ENCODE assay signal across 8 mouse cellular contexts in the genomic region with DNA sequence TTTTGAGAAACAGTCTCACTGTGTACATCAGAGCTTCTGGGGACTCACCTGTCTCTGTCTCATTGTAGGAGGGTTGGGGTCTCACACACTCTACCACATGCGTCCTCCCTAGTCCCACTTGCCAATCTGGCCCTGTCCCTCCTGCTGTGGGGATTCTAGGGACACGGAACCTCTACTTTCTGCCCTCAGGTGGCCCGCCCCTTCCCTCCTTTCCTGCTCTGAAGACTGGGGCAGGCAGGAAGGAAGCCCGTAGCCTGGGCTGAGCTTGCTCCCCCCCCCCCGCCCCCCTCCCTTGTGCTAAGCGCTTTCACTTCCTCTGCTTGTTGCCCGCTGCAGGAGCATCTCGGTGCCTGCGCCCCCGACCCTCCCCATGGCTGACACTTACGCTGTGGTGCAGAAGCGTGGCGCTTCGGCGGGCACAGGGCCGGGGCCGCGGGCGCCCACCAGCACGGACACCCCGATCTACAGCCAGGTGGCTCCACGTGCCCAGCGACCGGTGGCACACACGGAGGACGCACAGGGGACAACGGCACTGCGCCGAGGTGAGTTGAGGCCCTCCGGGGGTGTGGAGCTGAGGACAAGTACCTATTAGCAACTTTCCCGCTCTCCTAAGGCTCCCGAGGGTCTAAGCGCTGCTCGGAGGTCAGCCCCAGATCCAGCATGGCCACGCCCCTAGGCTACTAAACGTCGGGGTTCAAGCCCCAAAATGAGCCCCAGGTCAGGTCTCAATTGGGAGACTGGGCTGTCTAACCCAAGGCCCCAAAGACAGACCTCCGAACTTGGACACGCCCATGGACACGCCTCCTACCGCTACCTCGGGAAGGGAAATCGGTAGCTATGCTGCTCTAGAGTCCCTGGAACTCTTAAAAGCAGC. TPM values are rescaled to one million over a fixed set of nuclear protein-coding genes. Genes with fewer than 3 reads are reported as not detected.
A peak's percentile ranks its signal among the peaks of the same experiment; 100 is the strongest.
DNase-seq lines count a peak whose midpoint lies in the region; ATAC-seq and TF ChIP-seq lines count a peak whose summit lies in the region.

No protein-coding gene starts in this region.

- peak overlapping the region; percentile 75 for H3K9ac ChIP-seq in heart, adult 2 months (ENCODE audit: low read depth, low read length)
- peak overlapping the region; percentile 44 for H3K9ac ChIP-seq in lung, postnatal 0 days (replicated peaks; ENCODE audit: low read depth)

- ATAC-seq in lung, postnatal 0 days, result peak; percentile 83

- peak; percentile 38; the same call in 1 of the 2 replicates for TF ChIP-seq POLR2A in heart, adult 2 months (IDR thresholded peaks at IDR 0.05; ENCODE audit: insufficient read depth, low read depth, low read length)
- TF ChIP-seq POLR2A in kidney, adult 2 months (IDR thresholded peaks at IDR 0.05; ENCODE audit: low read depth, low read length), result no peak
- no peak for TF ChIP-seq POLR2A in olfactory bulb, adult 2 months (IDR thresholded peaks at IDR 0.05; ENCODE audit: insufficient read depth, low read depth, low read length)

- TF ChIP-seq EP300 in heart, adult 2 months (IDR thresholded peaks at IDR 0.05; ENCODE audit: insufficient read depth, low read depth, low read length), result no peak
- TF ChIP-seq EP300 in lung, postnatal 0 days (IDR thresholded peaks at IDR 0.05), result no peak

- H3K27me3 ChIP-seq in heart, adult 2 months (ENCODE audit: control insufficient read depth, insufficient read depth, low read length), result no peaks in the 10 kb centered on the region
- no peaks in the 10 kb centered on the region for H3K27me3 ChIP-seq in kidney, adult 2 months (replicated peaks; ENCODE audit: control insufficient read depth, insufficient read depth, low read length)
- no peaks in the 10 kb centered on the region for H3K27me3 ChIP-seq in lung, postnatal 0 days (replicated peaks; ENCODE audit: insufficient read depth, low read length)

- no peaks in the 10 kb centered on the region; the same call in 1 of the 2 replicates for H3K4me1 ChIP-seq in heart, adult 2 months (ENCODE audit: control insufficient read depth, insufficient read depth, low read length)
- no peaks in the 10 kb centered on the region for H3K4me1 ChIP-seq in kidney, adult 2 months (ENCODE audit: control insufficient read depth, insufficient read depth, low read length)
- H3K4me1 ChIP-seq in lung, postnatal 0 days (ENCODE audit: insufficient read depth, low read depth, low read length), result no peaks in the 10 kb centered on the region
- peaks cover 8% of the 10 kb centered on the region for H3K4me1 ChIP-seq in olfactory bulb, adult 2 months (ENCODE audit: control insufficient read depth, insufficient read depth, low read length)

- peak overlapping the region; percentile 99 for H3K4me2 ChIP-seq in lung, postnatal 0 days (replicated peaks; ENCODE audit: low read depth, low read length)

- peak overlapping the region; percentile 53 for H3K4me3 ChIP-seq in left cerebral cortex, adult 2 months
- peak overlapping the region; percentile 58 for H3K4me3 ChIP-seq in heart, adult 2 months
- H3K4me3 ChIP-seq in kidney, adult 2 months (ENCODE audit: insufficient read depth, low read depth, low read length), result peak overlapping the region; percentile 60
- peak overlapping the region; percentile 59 for H3K4me3 ChIP-seq in lung, postnatal 0 days (ENCODE audit: low read depth, low read length)
- H3K4me3 ChIP-seq in olfactory bulb, adult 2 months (ENCODE audit: insufficient read depth, low read depth, low read length), result peak overlapping the region; percentile 49

- H3K27ac ChIP-seq in left cerebral cortex, adult 2 months, result no peak overlapping the region
- peak overlapping the region; percentile 71 for H3K27ac ChIP-seq in heart, adult 2 months
- no peak overlapping the region for H3K27ac ChIP-seq in kidney, adult 2 months (ENCODE audit: insufficient read depth, low read depth, low read length)
- H3K27ac ChIP-seq in lung, postnatal 0 days (ENCODE audit: low read length), result peak overlapping the region; percentile 10; the same call in 1 of the 2 replicates
- no peak overlapping the region for H3K27ac ChIP-seq in olfactory bulb, adult 2 months (ENCODE audit: insufficient read depth, low read depth, low read length)

- H3K36me3 ChIP-seq in heart, adult 2 months (ENCODE audit: control insufficient read depth, insufficient read depth, low read length), result no peaks in the 10 kb centered on the region
- H3K36me3 ChIP-seq in kidney, adult 2 months (ENCODE audit: control insufficient read depth, insufficient read depth, low read length), result no peaks in the 10 kb centered on the region
- H3K36me3 ChIP-seq in lung, postnatal 0 days (ENCODE audit: insufficient read depth, low read length), result no peaks in the 10 kb centered on the region

- H3K79me2 ChIP-seq in heart, adult 2 months (replicated peaks; ENCODE audit: control insufficient read depth, insufficient read depth, low read length), result no peaks in the 10 kb centered on the region

- WGBS in heart, adult 2 months, result 2% methylated on average over 43 of the region's 43 CpGs
- 1% methylated on average over 42 of the region's 43 CpGs for WGBS in kidney, adult 2 months
- WGBS in lung, postnatal 0 days, result 1% methylated on average over 29 of the region's 43 CpGs
- 2% methylated on average over 43 of the region's 43 CpGs for WGBS in olfactory bulb, adult 2 months

- intact Hi-C loops in left cerebral cortex, adult 2 months (cut with DNase I), result no loop called here
- intact Hi-C loops in left cerebral cortex, postnatal 14 days (cut with DNase I), result no loop called here
- intact Hi-C loops in heart, adult 2 months (cut with DNase I), result no loop called here
- intact Hi-C loops in left cerebral cortex, postnatal 36 days (cut with DNase I), result no loop called here

- TF ChIP-seq CTCF in left cerebral cortex, adult 2 months (IDR thresholded peaks at IDR 0.05), result no peak
- peak; percentile 28 for TF ChIP-seq CTCF in heart, adult 2 months (IDR thresholded peaks at IDR 0.05)
- no peak for TF ChIP-seq CTCF in kidney, adult 2 months (conservative IDR thresholded peaks at IDR 0.05; ENCODE audit: insufficient read depth, insufficient read length, low read depth, low read length)
- TF ChIP-seq CTCF in lung, postnatal 0 days (IDR thresholded peaks at IDR 0.05), result 0 out of 2 replicates have a peak, but pooled peaks have one; percentile 6
- no peak for TF ChIP-seq CTCF in olfactory bulb, adult 2 months (IDR thresholded peaks at IDR 0.05; ENCODE audit: insufficient read depth, low read depth, low read length)

- no peaks in the 10 kb centered on the region for H3K9me3 ChIP-seq in lung, postnatal 0 days (ENCODE audit: low read length)

- DNase-seq in left cerebral cortex, adult 2 months (ENCODE audit: extremely low spot score in 1 of 2, low spot score in 2 of 2), result no peak
- DNase-seq in left cerebral cortex, postnatal 14 days (ENCODE audit: low spot score in 2 of 2), result no peak
- peak; percentile 61 for DNase-seq in embryo, embryonic 10 days (ENCODE audit: low spot score)
- DNase-seq in heart, adult 2 months, result peak; percentile 66 to 70
- peak; percentile 41 for DNase-seq in kidney, adult 2 months
- peak; percentile 58 for DNase-seq in lung, postnatal 0 days (ENCODE audit: low spot score)
- DNase-seq in left cerebral cortex, postnatal 36 days (ENCODE audit: low spot score in 2 of 2), result no peak

RNA-seq across cellular contexts. Expression of a gene that starts 13.1 kb away (rescaled TPM):
- total RNA-seq in left cerebral cortex, adult 2 months (2021), result 1 to 10 TPM; 4.7 to 6.0 TPM
- total RNA-seq in left cerebral cortex, postnatal 14 days (2021), result 1 to 10 TPM; 2.5 to 4.7 TPM
- total RNA-seq in heart, adult 2 months (2021), result 1 to 10 TPM; 4.2 TPM
- 6.5 and 16.3 TPM in 2 replicates for polyA plus RNA-seq in heart, adult 2 months (2012; rRNA removed)
- polyA plus RNA-seq in kidney, adult 2 months (2012; rRNA removed), result 42.4 and 44.6 TPM in 2 replicates
- 36.0 and 39.8 TPM in 2 replicates for polyA plus RNA-seq in lung, postnatal 0 days (2015; fragmentation: Nextera tagmentation; extraction: Ambion mirVana)
- polyA plus RNA-seq in olfactory bulb, adult 2 months (2012; ENCODE audit: insufficient read depth, insufficient read length, low replicate concordance, missing spikeins), result not detected in 2 replicates
- 1 to 10 TPM; 3.5 to 6.1 TPM for total RNA-seq in left cerebral cortex, postnatal 36 days (2021)

RNA-seq across cellular contexts. Expression of a gene that starts 25.5 kb away (rescaled TPM):
- total RNA-seq in left cerebral cortex, adult 2 months (2021), result not detected
- not detected for total RNA-seq in left cerebral cortex, postnatal 14 days (2021)
- total RNA-seq in heart, adult 2 months (2021), result not detected
- 0.21 and 0.38 TPM in 2 replicates for polyA plus RNA-seq in heart, adult 2 months (2012; rRNA removed)
- 0.11 and 0.37 TPM in 2 replicates for polyA plus RNA-seq in kidney, adult 2 months (2012; rRNA removed)
- not detected in 2 replicates for polyA plus RNA-seq in lung, postnatal 0 days (2015; fragmentation: Nextera tagmentation; extraction: Ambion mirVana)
- polyA plus RNA-seq in olfactory bulb, adult 2 months (2012; ENCODE audit: insufficient read depth, insufficient read length, low replicate concordance, missing spikeins), result not detected in 2 replicates
- not detected for total RNA-seq in left cerebral cortex, postnatal 36 days (2021)

RNA-seq across cellular contexts. Expression of a gene that starts 33.0 kb away (rescaled TPM):
- 10 to 100 TPM; 31.3 to 39.4 TPM for total RNA-seq in left cerebral cortex, adult 2 months (2021)
- total RNA-seq in left cerebral cortex, postnatal 14 days (2021), result 10 to 100 TPM; 31.5 to 32.4 TPM
- 10 to 100 TPM; 26.5 to 28.6 TPM for total RNA-seq in heart, adult 2 months (2021)
- 21.1 and 24.2 TPM in 2 replicates for polyA plus RNA-seq in heart, adult 2 months (2012; rRNA removed)
- polyA plus RNA-seq in kidney, adult 2 months (2012; rRNA removed), result 64.7 and 71.4 TPM in 2 replicates
- 39.9 and 41.6 TPM in 2 replicates for polyA plus RNA-seq in lung, postnatal 0 days (2015; fragmentation: Nextera tagmentation; extraction: Ambion mirVana)
- polyA plus RNA-seq in olfactory bulb, adult 2 months (2012; ENCODE audit: insufficient read depth, insufficient read length, low replicate concordance, missing spikeins), result not detected in 2 replicates
- 10 to 100 TPM; 29.7 to 35.1 TPM for total RNA-seq in left cerebral cortex, postnatal 36 days (2021)

RNA-seq across cellular contexts. Expression of a gene that starts 33.2 kb away (rescaled TPM):
- total RNA-seq in left cerebral cortex, adult 2 months (2021), result 10 to 100 TPM; 13.8 to 15.8 TPM
- total RNA-seq in left cerebral cortex, postnatal 14 days (2021), result 10 to 100 TPM; 16.7 to 18.7 TPM
- total RNA-seq in heart, adult 2 months (2021), result 10 to 100 TPM; 15.1 to 15.2 TPM
- 15.5 and 17.8 TPM in 2 replicates for polyA plus RNA-seq in heart, adult 2 months (2012; rRNA removed)
- polyA plus RNA-seq in kidney, adult 2 months (2012; rRNA removed), result 20.0 and 21.7 TPM in 2 replicates
- polyA plus RNA-seq in lung, postnatal 0 days (2015; fragmentation: Nextera tagmentation; extraction: Ambion mirVana), result 30.6 and 31.4 TPM in 2 replicates
- not detected in 2 replicates for polyA plus RNA-seq in olfactory bulb, adult 2 months (2012; ENCODE audit: insufficient read depth, insufficient read length, low replicate concordance, missing spikeins)
- total RNA-seq in left cerebral cortex, postnatal 36 days (2021), result 10 to 100 TPM; 15.2 to 16.5 TPM

Comparison
In these comparisons a context has a peak if more than half of its experiments do, and no peak if none do; other contexts are left out.
1. DNase-seq: peak in embryo, embryonic 10 days (single experiment), heart, adult 2 months (2 of 2), kidney, adult 2 months (single experiment) and lung, postnatal 0 days (single experiment); none in left cerebral cortex, adult 2 months (0 of 2), left cerebral cortex, postnatal 14 days (0 of 2) and left cerebral cortex, postnatal 36 days (0 of 2).
2. H3K27ac ChIP-seq: peak in heart, adult 2 months (single experiment) and lung, postnatal 0 days (single experiment); none in left cerebral cortex, adult 2 months (single experiment), kidney, adult 2 months (single experiment) and olfactory bulb, adult 2 months (single experiment).
3. CTCF ChIP-seq: peak in heart, adult 2 months (single experiment) and lung, postnatal 0 days (single experiment); none in left cerebral cortex, adult 2 months (single experiment), kidney, adult 2 months (single experiment) and olfactory bulb, adult 2 months (single experiment).
4. Peak in every context shown above with its lines, with median percentiles within 50 percentile points of each other: H3K4me3 ChIP-seq.